Mouse (Mus musculus): ENCODE measurements around the gene Gse1.

Gse1 gene

GRCm38 (mm10) chr8:120560535-120560934 lies 332.3 kb downstream of the Gse1 start:
- DNase-seq: no peak

GRCm38 (mm10) chr8:120561539-120562435 lies 333.5 kb downstream of the Gse1 start:
- DNase-seq: peak; percentile 52 to 64

GRCm38 (mm10) chr8:120562680-120563347 lies 334.6 kb downstream of the Gse1 start:
- no peak for DNase-seq

GRCm38 (mm10) chr8:120563348-120563724 lies 335.1 kb downstream of the Gse1 start:
- no peak for DNase-seq

GRCm38 (mm10) chr8:120563851-120564837 lies 335.9 kb downstream of the Gse1 start:
- DNase-seq: peak; percentile 92 to 95

- no peak for DNase-seq
Measured at GRCm38 (mm10) chr8:120565151-120565711, 337.0 kb downstream of the Gse1 start.

GRCm38 (mm10) chr8:120566681-120567080 lies 338.4 kb downstream of the Gse1 start:
- no peak for DNase-seq

GRCm38 (mm10) chr8:120567731-120568130 lies 339.5 kb downstream of the Gse1 start:
- DNase-seq: no peak

GRCm38 (mm10) chr8:120568164-120568798 lies 340.0 kb downstream of the Gse1 start:
- no peak for DNase-seq

- no peak for DNase-seq
Measured at GRCm38 (mm10) chr8:120569123-120569522, 340.9 kb downstream of the Gse1 start.

GRCm38 (mm10) chr8:120569939-120570715 lies 341.9 kb downstream of the Gse1 start:
- DNase-seq: peak; percentile 66 to 77

GRCm38 (mm10) chr8:120571561-120571960 lies 343.3 kb downstream of the Gse1 start:
- no peak for DNase-seq

GRCm38 (mm10) chr8:120572534-120572933 lies 344.3 kb downstream of the Gse1 start:
- DNase-seq: peak; percentile 54

- DNase-seq: no peak
Measured at GRCm38 (mm10) chr8:120573866-120574265, 345.6 kb downstream of the Gse1 start.

- no peak for DNase-seq
Measured at GRCm38 (mm10) chr8:120574941-120575340, 346.7 kb downstream of the Gse1 start.

GRCm38 (mm10) chr8:120575801-120576200 lies 347.5 kb downstream of the Gse1 start:
- no peak for DNase-seq

GRCm38 (mm10) chr8:120577821-120578220 lies 349.6 kb downstream of the Gse1 start:
- no peak for DNase-seq

- DNase-seq: no peak
Measured at GRCm38 (mm10) chr8:120580336-120581000, 352.2 kb downstream of the Gse1 start.

GRCm38 (mm10) chr8:120581329-120581728 lies 353.1 kb downstream of the Gse1 start:
- DNase-seq: no peak

GRCm38 (mm10) chr8:120581811-120582210 lies 353.6 kb downstream of the Gse1 start:
- no peak for DNase-seq

GRCm38 (mm10) chr8:120585521-120585920 lies 357.3 kb downstream of the Gse1 start:
- DNase-seq: no peak
